Mouse (Mus musculus): ENCODE results near the gene Nubp2.

The Nubp2 gene

GRCm38 (mm10) chr17:24886134-24886931 is at the start of gene Nubp2, which contains the start of gene Spsb3:
Gene Nubp2 (minus strand): TSS chr17:24886349.
Gene Spsb3 (plus strand): TSS chr17:24886643.
- DNase-seq = peak; percentile 99

GRCm38 (mm10) chr17:24935666-24936065 is 49.5 kb upstream of the Nubp2 start:
- DNase-seq = no peak

- no peak for DNase-seq
Observed at GRCm38 (mm10) chr17:24934926-24935325, 48.8 kb upstream of the Nubp2 start.

- DNase-seq = no peak
Observed at GRCm38 (mm10) chr17:24933163-24933562, 47.0 kb upstream of the Nubp2 start.

- DNase-seq = no peak
Observed at GRCm38 (mm10) chr17:24932431-24932830, 46.3 kb upstream of the Nubp2 start.

GRCm38 (mm10) chr17:24929506-24929905 is 43.4 kb upstream of the Nubp2 start:
- no peak for DNase-seq

- DNase-seq = no peak
Observed at GRCm38 (mm10) chr17:24923246-24923645, 37.1 kb upstream of the Nubp2 start.

GRCm38 (mm10) chr17:24913984-24914383 is 27.8 kb upstream of the Nubp2 start:
- no peak for DNase-seq

- DNase-seq = no peak
Observed at GRCm38 (mm10) chr17:24907591-24907990, 21.4 kb upstream of the Nubp2 start.

GRCm38 (mm10) chr17:24903767-24904166 is 17.6 kb upstream of the Nubp2 start:
- no peak for DNase-seq

- DNase-seq = peak; percentile 26
Observed at GRCm38 (mm10) chr17:24902671-24903474, 16.7 kb upstream of the Nubp2 start.

- DNase-seq = no peak
Observed at GRCm38 (mm10) chr17:24902124-24902523, 16.0 kb upstream of the Nubp2 start.

- no peak for DNase-seq
Observed at GRCm38 (mm10) chr17:24900014-24900413, 13.9 kb upstream of the Nubp2 start.

GRCm38 (mm10) chr17:24899153-24899552 is 13.0 kb upstream of the Nubp2 start:
- DNase-seq = no peak

- peak; percentile 56 for DNase-seq
Observed at GRCm38 (mm10) chr17:24898041-24898854, 12.1 kb upstream of the Nubp2 start.

GRCm38 (mm10) chr17:24897600-24897999 is 11.5 kb upstream of the Nubp2 start:
- DNase-seq = no peak

- peak; percentile 52 for DNase-seq
Observed at GRCm38 (mm10) chr17:24896993-24897269, 10.8 kb upstream of the Nubp2 start.

- peak; percentile 82 for DNase-seq
Observed at GRCm38 (mm10) chr17:24896241-24896992, 10.3 kb upstream of the Nubp2 start, which contains the start of gene Nme3. Gene Nme3 (plus strand): TSS chr17:24896500.

- no peak for DNase-seq
Observed at GRCm38 (mm10) chr17:24895571-24896240, 9.6 kb upstream of the Nubp2 start.

- DNase-seq = peak; percentile 85
Observed at GRCm38 (mm10) chr17:24894995-24895547, 8.9 kb upstream of the Nubp2 start, which contains the start of the genes Eme2 and Mrps34. Gene Eme2 (minus strand): TSS chr17:24895087. Gene Mrps34 (plus strand): TSS chr17:24895116.
